Mouse (Mus musculus) testis, adult 2 months (tissue): ENCODE data around the gene Slc25a4.

Experiments
- CTCF ChIP-seq: fragments of 200-500 bp; IDR thresholded peaks from 2 replicates; pipeline ENCODE4 v1.5.1; 2012; ENCODE audit warnings: low read depth, mild to moderate bottlenecking, inconsistent platforms, low read length, moderate library complexity; ENCODE audit not compliant: control insufficient read depth, insufficient read depth, insufficient replicate concordance
- POLR2A ChIP-seq: fragments of 200-500 bp; IDR thresholded peaks from 2 replicates; pipeline ENCODE4 v1.6.1; 2012; ENCODE audit warnings: low read depth, mild to moderate bottlenecking, inconsistent platforms, low read length, moderate library complexity; ENCODE audit not compliant: control insufficient read depth

DNA sequence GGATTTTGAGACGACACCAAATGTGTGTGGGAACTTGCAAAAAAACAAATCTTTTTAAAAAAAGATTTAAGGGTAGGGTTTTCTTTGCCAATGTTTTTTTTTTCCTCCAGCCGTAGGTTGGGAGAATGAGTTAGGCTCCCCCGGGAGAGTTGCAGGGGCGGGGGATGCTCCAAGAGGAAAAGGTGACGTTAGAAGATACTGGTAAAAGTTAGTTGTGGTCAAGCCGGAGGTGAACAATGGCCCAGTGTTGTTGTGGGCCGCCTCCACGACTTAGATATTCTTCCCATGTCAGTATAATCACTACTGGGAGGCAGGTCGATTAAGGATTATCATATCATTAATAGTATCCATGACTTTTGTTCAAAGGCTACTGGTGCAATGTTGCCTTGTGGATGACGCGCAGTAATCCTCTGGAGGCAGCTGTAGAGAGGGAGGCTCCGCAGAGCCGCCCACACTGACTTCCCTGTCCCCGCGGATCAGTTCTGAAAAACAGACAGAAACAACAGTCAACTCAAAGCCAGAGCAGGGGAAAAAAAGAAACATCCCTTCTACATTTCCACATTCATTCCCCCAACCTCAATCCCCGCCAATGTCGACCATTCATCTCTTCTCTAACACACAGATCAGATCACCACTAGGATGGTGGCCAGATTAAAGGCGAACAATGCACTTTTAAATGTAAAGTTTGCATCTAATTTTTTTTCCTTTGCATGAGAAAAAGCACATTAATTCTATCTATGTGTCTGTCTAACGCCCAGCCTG lies 47.0 kb upstream of the Slc25a4 start:
- TF ChIP-seq CTCF: no peak
- TF ChIP-seq POLR2A: no peak
